Mouse (Mus musculus) adrenal gland, adult 18-20 months (tissue): ENCODE data around the gene Fam57b. TPM values are rescaled to one million over a fixed set of nuclear protein-coding genes. Genes with fewer than 3 reads are reported as not detected.
A peak's percentile ranks its signal among the peaks of the same experiment; 100 is the strongest.

Experiments
- DNase-seq, 2 experiments: peaks; one replicate each; pipeline ENCODE4 v3.0.0; 2021 to 2022; ENCODE audit warnings: low spot score in 2 of 2
- total RNA-seq, 2 experiments: library from RNA; stranded (reverse); gene quantifications; 1 replicate in 1 of 2; 2 replicates in 1 of 2; pipeline ENCODE4 v1.2.3; 2021

The Fam57b gene
- total RNA-seq, 2 experiments from 2014 or later, result 17.1 to 63.4 TPM

DNA sequence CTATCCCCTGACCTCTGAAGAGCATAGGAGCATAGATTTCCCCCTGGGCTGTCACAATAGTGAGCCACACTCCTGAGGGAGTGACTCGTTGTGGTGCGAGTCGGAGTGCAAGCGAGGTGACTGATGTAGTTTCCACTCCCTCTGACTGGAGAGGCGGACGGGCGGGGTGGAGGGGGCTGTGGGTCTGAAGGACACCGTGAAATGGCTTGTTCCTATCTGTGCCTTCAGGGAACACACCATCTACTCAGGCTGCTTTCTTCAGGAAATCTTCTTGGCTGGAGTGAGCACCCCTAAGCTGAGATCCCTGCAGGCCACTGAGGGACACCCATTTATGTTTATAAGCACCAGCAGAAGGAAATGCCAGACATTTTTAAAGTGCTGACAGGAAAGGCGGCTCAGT lies 25.3 kb downstream of the Fam57b start:
- DNase-seq, result no peak

DNA sequence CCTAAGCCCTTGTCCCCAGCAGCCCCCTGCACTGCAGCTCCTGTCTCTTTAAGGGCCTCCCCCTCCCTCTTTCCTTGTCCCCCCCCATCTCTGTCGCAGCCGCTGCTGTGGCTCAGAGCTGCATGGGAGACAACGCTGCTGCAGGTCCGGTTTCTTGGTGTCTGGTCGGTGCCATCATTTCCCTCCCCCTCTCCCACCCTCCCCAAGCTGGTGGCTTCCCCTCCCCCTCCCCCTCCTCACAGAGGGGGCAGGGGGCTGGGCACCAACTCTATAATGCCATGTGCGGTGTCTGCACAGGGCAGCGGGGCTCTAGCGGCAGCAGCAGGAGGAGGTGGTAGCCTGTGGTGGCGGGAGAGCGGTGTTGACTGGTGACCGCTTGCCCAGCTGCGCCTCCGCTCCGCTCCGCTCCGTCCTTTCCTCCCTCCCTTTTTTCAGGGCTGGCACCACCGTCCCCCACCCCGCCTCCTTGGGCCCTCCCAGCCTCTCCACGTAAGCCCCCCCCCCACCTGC lies 25.8 kb downstream of the Fam57b start:
- DNase-seq, result no peak

DNA sequence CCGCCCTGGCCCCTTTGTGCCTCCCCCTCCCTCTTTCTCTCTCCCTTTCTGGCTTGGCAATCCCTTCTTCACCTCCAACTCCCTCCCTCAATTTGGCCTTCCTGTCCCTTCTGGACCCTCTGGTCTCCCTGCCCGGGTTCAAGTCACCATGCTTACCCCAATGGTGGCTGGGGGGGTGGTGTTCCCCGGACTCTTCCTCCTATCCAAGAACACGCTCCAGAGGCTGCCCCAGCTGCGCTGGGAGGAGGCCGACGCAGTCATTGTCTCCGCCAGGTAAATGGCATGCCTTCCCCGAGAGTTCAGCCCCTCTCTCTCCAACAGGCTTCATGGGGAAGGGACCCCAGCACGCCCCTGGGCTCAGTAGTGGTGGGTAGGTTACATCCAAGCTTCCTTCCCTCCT lies 26.5 kb downstream of the Fam57b start:
- no peak for DNase-seq

DNA sequence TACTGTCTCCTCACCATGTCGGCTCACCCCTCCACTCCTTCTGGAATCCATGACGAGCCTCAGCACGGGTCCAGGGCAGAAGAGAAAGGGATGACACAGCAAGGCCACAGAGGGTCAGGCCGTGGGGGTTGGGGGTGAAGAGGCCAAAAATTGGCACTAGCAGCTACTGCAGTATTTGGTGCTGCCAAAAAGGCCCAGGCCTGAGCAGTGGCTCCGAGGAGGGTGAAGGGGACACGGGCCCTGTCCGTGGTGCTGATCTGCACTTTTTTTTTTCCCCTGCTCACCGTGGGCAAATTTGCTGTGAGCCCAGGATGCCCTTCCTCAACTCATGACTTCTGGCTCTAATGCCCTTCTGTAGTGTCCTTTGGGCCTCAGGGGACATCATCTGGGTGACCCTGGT lies 27.9 kb downstream of the Fam57b start:
- DNase-seq, result peak in 1 of 2 experiments; percentile 25

DNA sequence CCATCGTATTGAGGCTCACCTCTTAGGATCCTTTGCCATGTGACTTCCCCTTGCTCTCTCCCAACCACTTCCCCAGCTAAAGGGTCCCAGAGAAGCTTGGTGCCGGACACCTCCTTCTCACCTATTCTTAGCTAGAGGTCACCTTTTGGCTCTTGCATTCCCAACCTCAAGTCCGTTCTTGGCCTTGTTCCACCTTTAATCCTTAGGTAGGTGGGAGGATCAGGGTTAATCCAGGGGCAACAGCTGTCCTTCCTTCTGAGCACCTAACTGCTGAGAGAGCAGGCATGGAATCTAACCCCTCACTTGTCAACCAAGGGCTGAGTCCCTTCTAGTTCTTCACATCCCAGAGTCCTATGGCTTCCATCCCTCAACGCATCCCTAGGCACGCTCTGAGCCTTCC lies 28.5 kb downstream of the Fam57b start:
- DNase-seq, result no peak

DNA sequence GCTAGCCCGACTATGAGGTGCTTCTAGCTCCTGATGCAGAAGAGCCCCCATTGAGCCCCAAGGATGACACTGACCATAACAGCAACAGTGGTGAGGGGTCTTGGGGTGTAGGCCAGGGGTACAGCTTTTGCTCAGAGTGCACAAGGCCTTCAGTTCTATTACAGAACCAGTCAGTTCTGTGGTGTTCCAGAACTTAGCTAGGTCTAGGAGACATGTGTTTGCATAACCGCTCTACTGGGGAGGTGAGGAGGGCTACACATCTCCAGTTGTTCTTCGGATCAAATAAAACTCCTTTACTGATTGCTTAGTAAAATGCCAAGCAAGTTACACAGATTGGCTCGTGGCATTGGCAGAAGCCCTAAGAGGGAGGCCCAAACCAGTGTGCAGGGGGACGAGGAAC lies 34.1 kb downstream of the Fam57b start, which contains the start of gene 4930451I11Rik:
Gene 4930451I11Rik (minus strand): TSS at position 101 of the 400 bp plus-strand sequence.
- no peak for DNase-seq

DNA sequence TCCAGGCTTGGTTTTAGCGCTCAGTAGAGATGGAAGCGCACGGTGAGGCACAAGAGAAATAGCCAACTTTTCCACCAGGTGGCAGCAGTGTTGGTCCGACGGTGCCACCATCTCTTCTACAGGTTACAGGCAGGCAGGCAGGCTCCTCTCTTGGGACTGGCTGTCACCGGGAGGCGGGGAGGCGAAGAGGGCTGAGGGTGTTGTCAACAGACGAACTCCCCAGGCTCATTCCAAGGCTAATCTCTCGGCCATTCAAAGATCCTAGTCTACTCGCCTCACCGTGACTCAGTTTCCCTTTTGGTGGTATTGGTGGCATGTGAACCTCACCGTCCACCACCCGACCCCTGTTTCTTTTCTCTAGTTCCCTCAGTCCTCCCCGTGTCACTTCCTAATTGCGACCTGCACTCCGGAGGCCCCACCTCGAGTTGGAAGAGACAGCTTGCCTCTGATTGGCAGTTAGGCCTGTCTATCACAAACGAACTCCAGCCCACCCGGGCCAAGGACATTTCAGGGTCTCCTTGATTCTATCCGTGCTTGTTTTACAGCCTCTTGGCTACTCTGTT lies 34.6 kb downstream of the Fam57b start:
- DNase-seq, result peak; percentile 71 to 73

DNA sequence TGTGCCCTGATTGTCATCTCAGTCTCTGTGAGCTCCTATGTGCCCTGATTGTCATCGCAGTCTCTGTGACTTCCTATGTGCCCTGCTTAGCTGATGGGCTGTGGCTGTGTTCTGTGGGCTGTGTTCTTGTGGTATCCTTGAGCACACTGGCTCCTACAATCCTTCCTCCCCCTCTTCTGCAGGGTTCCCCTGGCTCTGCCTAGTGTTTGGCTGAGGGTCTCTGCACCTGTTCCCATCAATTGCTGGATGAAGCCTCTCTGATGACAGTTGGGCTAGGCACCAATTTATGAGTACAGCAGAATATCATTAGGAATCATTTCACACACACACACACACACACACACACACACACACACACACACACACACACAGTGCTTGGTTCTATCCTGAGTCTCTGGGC lies 35.8 kb downstream of the Fam57b start:
- no peak for DNase-seq

DNA sequence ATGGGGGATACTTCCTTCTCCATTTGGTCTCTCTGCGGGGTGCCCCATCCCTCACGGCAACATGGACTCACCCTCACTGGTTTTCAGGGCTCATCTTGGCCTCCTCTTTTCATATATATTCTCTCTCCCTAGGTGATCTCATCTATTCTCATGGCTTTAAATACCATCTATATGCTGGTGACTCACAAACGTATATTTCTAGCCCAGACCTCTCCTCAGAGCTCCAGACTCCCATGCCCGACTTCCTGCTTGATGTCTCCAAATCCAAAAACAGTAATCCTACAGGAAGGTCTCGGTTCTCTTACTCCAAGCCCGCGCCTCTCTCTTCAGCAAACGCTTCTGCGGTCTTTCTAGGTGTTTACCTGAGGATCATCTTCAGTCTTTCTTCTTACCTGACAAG lies 45.8 kb downstream of the Fam57b start:
- no peak for DNase-seq

DNA sequence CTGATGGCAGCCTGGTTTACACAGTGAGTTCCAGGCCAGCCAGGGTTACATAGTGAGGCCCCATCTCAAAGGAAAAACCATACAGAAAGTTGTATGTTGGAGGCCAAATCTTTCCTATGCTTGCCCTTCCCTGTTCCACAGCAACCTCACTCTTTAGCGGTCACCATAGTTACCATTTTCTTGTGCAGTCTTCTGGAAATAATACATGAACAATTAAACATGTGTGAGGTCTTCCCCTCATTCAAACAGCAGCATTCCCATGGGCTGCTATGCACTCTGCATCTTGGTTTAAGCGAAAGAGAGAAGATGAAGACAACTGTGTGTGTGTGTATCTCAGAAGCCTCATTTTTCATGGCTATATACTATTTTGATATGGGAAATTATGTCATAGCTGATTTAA lies 48.0 kb downstream of the Fam57b start:
- DNase-seq, result no peak

DNA sequence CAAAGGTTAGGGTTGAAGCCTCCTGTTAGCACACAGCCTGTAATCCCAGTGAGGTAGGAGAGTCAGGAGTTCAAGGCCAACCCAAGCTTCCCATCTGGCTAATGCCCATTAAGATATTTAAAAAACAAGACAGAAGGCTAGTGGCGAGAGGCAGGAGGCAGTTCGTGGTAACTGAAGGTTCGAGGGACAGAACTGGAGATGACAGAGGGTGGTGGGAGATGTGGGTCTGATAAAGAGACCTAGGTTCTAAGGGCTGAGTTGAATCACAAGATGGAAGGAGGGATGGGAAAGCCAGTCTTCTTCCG lies 49.6 kb downstream of the Fam57b start, which contains the start of gene Doc2a:
Gene Doc2a (plus strand): TSS at position 301 of the 305 bp plus-strand sequence.
- no peak for DNase-seq

DNA sequence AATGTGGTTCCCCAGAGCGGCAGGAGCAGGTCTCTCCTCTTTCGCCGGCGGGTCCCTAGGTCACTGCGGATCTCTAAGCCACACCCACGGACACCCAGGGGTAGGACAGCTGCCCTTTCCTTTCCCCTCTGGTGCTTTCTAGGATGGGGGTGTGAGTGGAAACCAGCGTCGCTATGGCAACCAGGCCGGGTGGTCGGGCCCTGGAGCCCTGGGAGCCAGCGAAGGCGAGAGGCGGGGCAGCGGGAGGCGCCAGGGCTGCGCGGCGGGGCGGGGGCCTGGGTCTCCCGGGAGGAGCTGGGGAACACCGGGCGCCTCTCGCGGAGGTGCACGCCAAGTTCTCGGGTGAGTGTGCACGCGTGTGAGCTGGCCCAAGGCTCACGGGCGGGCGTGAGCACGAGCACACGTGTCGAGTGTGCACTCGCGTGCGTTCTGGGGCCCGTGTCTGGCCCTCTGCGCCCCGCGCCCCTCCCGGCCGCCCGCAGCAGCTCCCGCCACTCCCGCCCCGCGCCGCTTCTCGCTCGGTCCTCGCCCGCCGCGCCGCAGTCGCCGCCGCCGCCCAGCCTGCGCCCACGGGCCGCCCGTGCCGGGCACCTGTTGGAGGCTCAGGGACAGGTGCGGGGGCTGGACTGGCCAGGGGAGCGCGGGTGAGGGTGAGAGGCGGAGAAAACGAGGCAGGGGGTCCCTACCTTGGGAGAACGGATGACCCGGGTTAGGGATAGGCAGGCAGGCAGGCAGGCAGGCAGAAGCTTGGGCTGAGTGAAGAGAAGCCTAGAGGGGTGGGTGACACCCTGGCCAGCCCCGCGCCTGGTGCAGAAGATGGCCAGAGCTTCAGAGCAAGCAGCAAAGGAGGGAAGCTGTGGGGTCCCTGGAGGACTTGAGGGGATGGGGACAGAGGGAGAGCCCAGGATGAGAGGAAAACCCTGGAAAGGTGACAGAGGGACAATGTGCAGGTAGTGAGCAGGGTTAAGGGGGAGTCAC lies 50.2 kb downstream of the Fam57b start:
- no peak for DNase-seq

DNA sequence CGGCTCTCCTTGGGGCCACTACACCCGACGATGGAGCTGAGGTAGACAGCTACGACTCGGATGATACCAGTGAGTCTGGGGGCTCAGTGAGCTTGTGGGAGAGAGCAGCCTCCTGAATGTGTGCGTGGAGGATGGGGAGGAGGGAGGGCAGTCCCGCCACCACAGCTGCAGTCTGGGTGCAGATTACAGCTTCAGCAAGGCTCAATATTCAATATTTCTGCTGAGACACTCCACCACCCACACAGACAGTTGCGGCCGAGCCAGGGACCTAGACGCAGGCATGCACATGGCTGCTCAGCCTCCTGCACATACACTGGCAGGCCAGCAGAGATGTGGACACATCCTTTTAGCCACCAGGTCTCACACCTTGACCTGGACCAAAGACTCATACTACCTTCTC lies 51.3 kb downstream of the Fam57b start:
- no peak for DNase-seq

DNA sequence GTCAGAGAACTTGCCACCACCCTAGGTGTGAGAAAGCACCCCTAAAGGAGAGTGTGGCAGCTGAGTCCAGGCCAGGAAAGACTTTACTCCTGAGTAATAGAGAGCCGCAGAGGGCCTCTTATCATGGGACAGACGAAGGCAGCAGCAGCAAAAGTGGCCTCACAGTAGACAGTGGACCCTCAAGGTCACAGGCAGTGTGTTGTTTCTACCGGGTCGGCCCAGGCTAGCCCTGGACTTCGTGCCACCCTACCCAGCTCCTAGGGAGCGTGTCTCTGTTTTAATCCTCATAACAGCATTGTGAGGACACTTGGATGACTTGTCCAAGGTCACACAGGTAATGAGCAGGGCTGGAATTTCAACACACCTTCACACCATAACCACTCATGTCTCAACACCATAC lies 52.7 kb downstream of the Fam57b start:
- DNase-seq, result no peak

DNA sequence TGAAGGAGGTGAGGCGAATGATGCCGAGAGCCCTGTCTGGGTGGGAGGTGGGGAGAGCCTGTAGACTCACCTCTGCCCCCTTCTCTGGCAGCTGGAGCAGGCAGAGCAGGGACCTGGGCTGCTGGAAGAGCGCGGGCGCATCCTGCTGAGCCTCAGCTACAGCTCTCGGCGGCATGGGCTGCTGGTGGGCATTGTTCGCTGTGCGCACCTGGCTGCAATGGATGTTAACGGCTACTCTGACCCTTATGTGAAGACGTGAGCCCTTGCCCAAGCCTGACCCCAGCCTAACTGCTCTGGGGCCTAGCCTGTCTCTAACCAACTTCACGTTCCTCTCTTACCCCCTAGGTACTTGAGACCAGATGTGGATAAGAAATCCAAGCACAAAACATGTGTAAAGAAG lies 53.7 kb downstream of the Fam57b start:
- no peak for DNase-seq

DNA sequence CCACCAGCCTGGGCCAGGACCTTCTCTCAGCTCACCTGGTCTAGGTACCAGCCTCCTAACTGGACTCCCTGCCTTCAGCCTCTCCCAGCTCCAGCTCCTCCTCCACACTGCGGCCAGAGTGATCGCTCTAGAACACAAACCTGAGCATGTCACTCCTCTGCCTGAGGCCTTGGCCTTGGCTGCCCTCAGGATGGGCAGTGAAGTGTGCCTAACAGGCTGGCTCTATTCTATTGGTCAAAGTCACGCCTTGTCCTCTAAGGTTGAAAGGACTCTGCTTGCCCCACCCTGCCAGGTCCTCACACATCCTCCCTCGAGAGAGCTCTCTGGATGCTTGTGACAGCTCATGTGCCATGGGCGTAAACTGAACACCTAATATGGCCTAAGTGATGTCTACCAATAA lies 56.0 kb downstream of the Fam57b start:
- no peak for DNase-seq

DNA sequence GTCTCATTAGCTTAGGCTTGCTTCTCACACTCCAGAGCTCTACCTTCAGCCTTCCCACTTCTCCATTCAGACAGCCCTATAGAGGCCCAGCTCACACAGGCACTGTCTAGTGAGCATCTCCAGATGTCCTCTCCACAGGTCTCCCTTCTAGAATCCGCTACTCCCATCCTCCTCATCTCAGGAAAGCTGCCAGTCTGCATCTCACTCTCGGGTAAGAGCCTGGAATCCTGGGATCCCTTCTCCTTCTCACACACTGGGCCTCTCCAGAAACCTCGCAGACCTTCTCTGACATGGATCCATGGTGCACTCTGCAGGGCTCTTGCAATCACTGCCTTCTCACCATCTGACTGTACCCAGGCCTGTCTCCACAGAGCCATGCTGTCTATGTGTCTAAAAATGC lies 58.2 kb downstream of the Fam57b start:
- DNase-seq, result no peak

DNA sequence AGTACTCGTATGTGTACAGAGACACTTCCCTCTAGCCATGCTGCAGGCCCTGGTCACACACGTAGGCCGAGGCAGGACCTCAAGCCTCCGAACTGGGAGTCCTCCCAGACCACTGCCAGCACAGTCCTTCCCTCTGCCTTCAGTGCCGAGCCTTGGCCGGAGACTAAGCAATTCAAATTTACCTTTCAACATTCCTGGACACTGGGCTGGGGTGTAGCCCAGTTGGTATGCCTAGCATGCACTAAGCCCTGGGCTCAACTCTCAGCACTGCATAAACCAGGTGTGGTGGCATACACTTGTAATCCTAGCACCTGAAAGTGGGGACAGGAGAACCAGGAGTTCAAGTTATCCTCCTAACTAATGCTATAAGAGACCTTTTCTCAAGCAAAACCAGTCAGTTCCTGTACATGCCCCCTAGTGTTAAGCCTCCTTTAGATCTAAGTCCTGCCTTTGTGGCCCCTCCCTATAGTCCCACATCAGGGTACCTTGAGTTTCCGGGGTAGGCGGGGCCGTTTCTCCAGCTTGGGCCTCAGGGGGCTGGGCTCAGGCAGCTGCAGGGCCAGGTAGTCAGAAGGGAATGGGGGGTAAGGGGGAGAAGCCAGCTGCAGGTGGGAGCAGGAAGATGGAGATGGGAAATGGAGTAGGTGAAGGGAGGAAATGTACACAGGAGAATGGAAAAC lies 59.4 kb downstream of the Fam57b start:
- no peak for DNase-seq

DNA sequence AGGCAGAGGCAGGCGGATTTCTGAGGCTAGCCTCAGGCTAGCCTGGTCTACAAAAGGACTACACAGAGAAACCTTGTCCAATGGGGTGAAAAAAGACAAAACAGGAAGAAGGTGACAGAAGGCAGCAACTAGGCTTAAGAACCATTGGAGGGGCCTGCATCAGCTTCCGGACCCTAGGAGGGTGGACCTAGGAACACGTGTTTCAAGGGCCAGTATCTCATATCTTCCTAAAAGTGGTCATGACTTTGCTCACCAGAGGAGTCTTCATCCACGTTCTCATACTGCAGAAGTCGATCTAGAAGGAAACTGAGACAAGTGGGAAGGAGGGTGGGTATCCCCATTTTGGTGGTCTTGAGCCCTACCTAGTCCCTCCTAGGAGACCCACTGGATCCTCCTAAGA lies 63.5 kb downstream of the Fam57b start:
- no peak for DNase-seq

DNA sequence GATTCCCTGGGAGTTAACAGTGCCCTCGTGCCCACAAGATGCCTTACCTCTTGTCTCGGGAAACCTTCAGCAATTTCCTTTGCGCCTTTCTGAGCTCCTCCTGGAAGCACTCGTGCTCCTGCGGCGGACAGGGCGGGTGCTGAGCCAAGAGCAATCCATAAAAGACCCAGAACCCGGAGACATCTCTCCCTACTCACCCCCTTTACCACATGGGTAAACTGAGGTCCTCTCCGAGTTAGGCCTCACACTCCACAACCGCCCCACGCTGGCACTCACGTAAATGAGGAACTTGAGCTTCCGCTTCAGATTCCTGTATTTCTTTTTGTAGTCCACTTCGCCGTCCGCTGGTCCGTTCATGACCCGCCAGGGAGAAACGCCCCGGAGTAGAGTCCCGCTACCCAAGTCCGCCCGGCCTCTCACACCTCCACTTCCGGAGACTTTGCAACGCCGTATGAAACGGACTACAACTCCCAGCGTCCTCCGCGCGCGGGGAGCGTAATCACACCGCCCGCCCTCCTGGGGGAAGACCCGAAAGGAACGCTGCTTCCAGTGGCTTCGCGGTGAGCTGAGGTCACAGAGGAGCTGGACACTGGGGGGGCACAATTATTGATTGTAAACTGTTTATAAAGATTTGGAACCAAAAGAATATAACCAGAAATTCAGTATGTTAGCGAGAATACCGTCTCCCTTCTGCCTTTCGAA lies 64.1 kb downstream of the Fam57b start, which contains the start of gene Hirip3:
Gene Hirip3 (plus strand): TSS at position 544 of the 702 bp plus-strand sequence.
- DNase-seq, result peak; percentile 92 to 93

DNA sequence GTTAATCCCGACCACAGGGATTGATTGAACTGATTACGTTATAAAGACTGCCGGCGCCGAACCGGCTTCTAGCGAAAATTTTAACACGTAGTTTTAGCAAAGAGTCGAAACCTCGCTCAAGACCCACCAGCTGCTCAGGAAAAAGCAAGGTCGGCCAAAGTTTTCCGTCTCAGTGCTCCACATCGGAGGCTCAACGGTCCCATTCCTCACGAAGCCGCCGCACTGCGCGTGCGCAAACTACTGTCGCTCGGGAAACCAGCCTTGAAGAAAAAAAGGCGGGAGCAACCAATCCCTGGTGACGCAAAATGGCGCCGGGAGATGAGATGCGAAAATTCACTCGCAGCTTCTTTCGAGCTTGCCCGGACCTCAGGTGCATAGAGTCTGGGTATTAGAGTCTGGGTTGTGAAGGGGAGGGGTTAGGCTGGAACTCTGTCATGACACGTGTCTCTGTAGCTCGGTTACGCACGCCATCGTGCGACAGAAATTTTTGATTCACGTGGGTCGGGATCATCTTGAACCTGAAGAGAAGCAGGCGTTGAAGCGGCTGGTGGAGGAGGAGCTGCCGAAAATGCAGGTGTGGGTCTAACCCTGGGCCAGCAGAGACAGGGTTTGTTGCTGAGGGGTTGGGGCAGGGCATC lies 64.8 kb downstream of the Fam57b start, which contains the start of gene Ino80e:
Gene Ino80e (minus strand): TSS at position 231 of the 638 bp plus-strand sequence.
- DNase-seq, result peak; percentile 90 to 92
